Mouse (Mus musculus): ENCODE data around the gene Vtcn1. TPM values are rescaled to one million over a fixed set of nuclear protein-coding genes. Genes with fewer than 3 reads are reported as not detected.
"Not testable (repeated sequence)": the region's sequence is repeated elsewhere in the genome, so short reads cannot be mapped to it uniquely, and the experiment has no call there.

Gene Vtcn1
- polyA plus RNA-seq, 1 experiment from 2014 or later = not detected

DNA sequence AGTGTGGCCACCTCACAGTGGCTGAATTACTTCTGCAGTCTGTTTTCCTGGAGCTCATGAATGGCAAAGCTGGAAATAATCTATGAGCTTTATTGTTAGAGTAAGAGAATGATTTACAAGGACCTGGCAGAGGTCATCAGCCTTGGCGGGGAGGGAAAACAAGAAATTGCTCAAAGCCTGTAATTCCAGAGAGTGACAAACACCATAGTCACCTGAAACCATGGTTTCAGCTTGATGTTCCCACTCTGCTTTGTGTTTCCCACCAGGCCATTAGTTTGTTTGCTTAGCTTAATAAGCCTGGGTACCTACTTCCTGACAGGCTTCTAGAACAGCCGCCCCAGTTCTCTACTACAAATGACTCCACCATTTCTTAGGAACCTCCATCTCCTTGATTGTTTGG, 14.8 kb upstream of the Vtcn1 start:
- no peak overlapping the region for H3K27ac ChIP-seq

DNA sequence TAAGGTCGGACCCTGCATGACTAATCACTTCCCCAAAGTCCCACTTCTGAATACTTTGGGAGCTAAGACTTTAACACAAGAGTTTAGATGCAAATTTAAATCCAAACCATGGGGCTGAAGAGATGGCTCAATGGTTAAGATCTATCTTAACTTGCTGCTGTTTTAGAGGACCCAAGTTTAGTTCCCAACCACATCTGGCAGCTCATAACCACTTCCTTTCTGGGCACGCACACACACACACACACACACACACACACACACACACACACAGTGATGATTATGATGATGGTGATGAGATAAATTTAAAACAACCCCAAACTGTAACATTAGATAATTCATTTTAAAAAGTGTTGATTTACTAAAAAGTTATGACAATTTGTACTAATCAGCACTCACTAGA, 13.4 kb upstream of the Vtcn1 start:
- 81% methylated on average over 2 of the region's 2 CpGs for WGBS
- H3K4me1 ChIP-seq = no peaks in the 10 kb centered on the region
- no peaks in the 10 kb centered on the region for H3K27me3 ChIP-seq

More for the DNA sequence above, 14.8 kb upstream of the Vtcn1 start:
- H3K9ac ChIP-seq = no peak overlapping the region
- no peaks in the 10 kb centered on the region for H3K9me3 ChIP-seq
- no peaks in the 10 kb centered on the region for H3K4me1 ChIP-seq
- H3K4me3 ChIP-seq = no peak overlapping the region
- no peaks in the 10 kb centered on the region for H3K36me3 ChIP-seq
- WGBS = 64% methylated on average over 2 of the region's 2 CpGs
- no peaks in the 10 kb centered on the region for H3K27me3 ChIP-seq
- H3K4me2 ChIP-seq (replicated peaks) = no peak overlapping the region
- ATAC-seq (ENCODE audit: insufficient number of reproducible peaks, insufficient read depth, low FRiP score, low TSS enrichment) = no peak

DNA sequence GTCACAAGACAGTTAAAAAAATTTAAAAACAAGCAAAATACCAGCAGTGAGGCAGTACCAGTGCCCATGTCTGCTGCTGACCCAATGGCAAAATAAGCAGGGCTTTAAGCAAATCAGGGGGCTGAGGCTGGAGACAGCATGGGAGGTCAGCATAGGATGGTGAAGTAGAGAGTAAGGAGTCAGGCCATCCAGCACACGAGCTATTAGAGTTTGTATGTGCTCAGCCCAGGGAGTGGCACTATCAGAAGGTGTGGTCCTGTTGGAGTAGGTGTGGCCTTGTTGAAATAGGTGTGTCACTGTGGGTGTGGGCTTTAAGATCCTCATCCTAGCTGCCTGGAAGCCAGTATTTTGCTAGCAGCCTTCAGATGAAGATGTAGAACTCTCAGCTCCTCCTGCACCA, 9.8 kb upstream of the Vtcn1 start:
- not testable (repeated sequence) for H3K4me2 ChIP-seq (replicated peaks); H3K4me3 ChIP-seq; H3K27ac ChIP-seq; H3K9ac ChIP-seq; H3K36me3 ChIP-seq; ATAC-seq (ENCODE audit: insufficient number of reproducible peaks, insufficient read depth, low FRiP score, low TSS enrichment); H3K27me3 ChIP-seq; H3K9me3 ChIP-seq; H3K4me1 ChIP-seq
- 62% methylated on average over 1 of the region's 1 CpGs for WGBS

More for the DNA sequence above, 13.4 kb upstream of the Vtcn1 start:
- H3K9ac ChIP-seq = no peak overlapping the region
- H3K4me2 ChIP-seq (replicated peaks) = no peak overlapping the region
- no peak overlapping the region for H3K4me3 ChIP-seq
- ATAC-seq (ENCODE audit: insufficient number of reproducible peaks, insufficient read depth, low FRiP score, low TSS enrichment) = no peak
- H3K27ac ChIP-seq = no peak overlapping the region
- no peaks in the 10 kb centered on the region for H3K9me3 ChIP-seq
- no peaks in the 10 kb centered on the region for H3K36me3 ChIP-seq

DNA sequence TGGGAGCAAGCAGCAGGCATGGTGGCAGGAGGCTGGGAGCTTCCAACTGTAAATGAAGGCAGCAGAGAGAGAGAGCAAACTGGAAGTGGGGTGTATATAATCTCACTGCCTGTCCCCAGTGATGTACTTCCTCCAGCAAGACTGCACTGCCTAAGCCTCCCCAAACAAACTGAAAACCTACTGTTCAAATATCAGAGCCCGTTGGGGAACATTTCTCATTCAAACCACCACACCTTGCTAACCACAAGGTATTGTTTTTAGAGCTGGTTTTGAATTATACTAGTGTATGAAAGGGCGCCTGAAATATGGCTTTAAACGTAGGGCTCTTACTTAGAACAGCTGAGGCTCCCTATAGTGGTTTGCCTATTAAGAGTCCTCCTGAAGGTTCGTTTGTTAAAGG, 6.5 kb upstream of the Vtcn1 start:
- Histone ChIP-seq H3K4me2 (replicated peaks) (no peak overlapping the region), H3K4me3 (no peak overlapping the region), H3K36me3 (no peaks in the 10 kb centered on the region), H3K9ac (no peak overlapping the region), H3K4me1 (0 out of 2 replicates have a peak, but pooled peaks cover 2% of the 10 kb centered on the region), H3K27ac (no peak overlapping the region), H3K9me3 (no peaks in the 10 kb centered on the region), H3K27me3 (no peaks in the 10 kb centered on the region)
- no peak for ATAC-seq (ENCODE audit: insufficient number of reproducible peaks, insufficient read depth, low FRiP score, low TSS enrichment)
- 63% methylated on average over 4 of the region's 4 CpGs for WGBS

DNA sequence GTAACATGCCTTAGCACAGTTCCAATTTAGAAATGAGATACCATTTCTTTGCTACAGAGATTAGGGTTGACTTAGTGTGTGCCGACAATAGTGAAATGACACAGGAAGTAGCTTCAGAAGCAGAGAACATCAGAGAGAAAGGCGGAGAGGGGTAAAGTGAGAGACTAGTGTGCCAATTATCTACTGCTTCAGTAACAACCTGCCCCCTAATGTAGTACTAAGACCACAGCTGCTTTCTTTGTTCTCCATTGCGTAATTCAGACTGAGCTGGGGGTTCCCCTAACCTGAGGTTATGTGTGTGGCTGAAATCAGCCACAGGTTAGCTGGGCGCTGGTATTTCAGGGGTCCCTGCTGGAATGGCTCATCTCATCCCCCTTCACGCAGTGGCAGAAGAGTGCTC, 5.7 kb upstream of the Vtcn1 start:
- H3K36me3 ChIP-seq = no peaks in the 10 kb centered on the region
- H3K27me3 ChIP-seq = no peaks in the 10 kb centered on the region
- no peak for ATAC-seq (ENCODE audit: insufficient number of reproducible peaks, insufficient read depth, low FRiP score, low TSS enrichment)
- H3K9me3 ChIP-seq = no peaks in the 10 kb centered on the region
- 0 out of 2 replicates have a peak, but pooled peaks cover 2% of the 10 kb centered on the region for H3K4me1 ChIP-seq
- H3K4me3 ChIP-seq = no peak overlapping the region
- 90% methylated on average over 5 of the region's 5 CpGs for WGBS
- no peak overlapping the region for H3K4me2 ChIP-seq (replicated peaks)
- no peak overlapping the region for H3K9ac ChIP-seq
- no peak overlapping the region for H3K27ac ChIP-seq

DNA sequence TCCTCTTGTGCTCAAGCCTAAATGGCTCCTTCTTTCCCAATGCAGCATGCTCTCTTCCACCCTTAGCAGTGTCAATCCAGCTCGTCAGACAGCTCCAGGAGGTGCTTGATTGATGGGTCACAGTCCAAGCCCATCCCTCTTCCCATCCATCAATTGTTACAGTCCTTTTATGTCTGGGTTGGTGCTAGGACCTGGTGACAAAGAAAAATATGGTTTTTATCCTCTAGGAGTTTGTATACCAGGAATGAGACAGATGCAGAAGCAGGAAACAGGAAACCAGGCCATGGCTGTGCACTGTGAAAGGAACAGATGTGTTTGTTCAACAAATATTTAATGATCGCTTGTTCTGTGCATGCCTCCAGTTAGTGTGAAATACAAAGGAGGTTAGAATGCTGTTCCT, 4.4 kb upstream of the Vtcn1 start:
- Histone ChIP-seq H3K36me3 (no peaks in the 10 kb centered on the region), H3K27ac (no peak overlapping the region), H3K4me2 (replicated peaks) (no peak overlapping the region), H3K27me3 (no peaks in the 10 kb centered on the region), H3K9ac (no peak overlapping the region), H3K4me3 (no peak overlapping the region), H3K4me1 (0 out of 2 replicates have a peak, but pooled peaks cover 2% of the 10 kb centered on the region), H3K9me3 (no peaks in the 10 kb centered on the region)
- no peak for ATAC-seq (ENCODE audit: insufficient number of reproducible peaks, insufficient read depth, low FRiP score, low TSS enrichment)
- WGBS = 56% methylated on average over 2 of the region's 2 CpGs

DNA sequence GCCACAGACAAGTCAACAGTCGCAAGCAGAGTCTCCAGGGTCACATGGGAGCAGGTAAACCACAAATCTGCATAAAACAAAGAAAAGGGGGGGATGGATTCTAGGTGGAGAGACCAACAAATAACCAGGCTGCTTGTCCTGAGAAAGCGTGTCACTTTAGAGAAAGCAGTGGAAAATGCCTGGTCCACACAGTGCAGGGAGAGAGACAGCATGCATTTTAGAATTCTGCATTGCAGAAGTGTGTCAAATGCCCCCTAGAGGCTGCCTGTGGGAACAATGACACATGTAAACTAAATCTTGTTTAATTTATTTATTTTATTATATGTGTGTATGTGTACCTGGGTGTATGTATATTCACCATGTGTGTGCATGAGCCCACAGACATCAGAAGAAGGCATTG, 4.0 kb upstream of the Vtcn1 start:
- H3K4me1 ChIP-seq = 0 out of 2 replicates have a peak, but pooled peaks cover 2% of the 10 kb centered on the region
- H3K27ac ChIP-seq = no peak overlapping the region
- no peak overlapping the region for H3K9ac ChIP-seq
- ATAC-seq (ENCODE audit: insufficient number of reproducible peaks, insufficient read depth, low FRiP score, low TSS enrichment) = peak; percentile 57; the same call in 1 of the 2 replicates
- no peak overlapping the region for H3K4me3 ChIP-seq
- no peaks in the 10 kb centered on the region for H3K9me3 ChIP-seq
- no peaks in the 10 kb centered on the region for H3K27me3 ChIP-seq
- no peak overlapping the region for H3K4me2 ChIP-seq (replicated peaks)
- H3K36me3 ChIP-seq = no peaks in the 10 kb centered on the region
- WGBS = 53% methylated on average over 2 of the region's 2 CpGs

DNA sequence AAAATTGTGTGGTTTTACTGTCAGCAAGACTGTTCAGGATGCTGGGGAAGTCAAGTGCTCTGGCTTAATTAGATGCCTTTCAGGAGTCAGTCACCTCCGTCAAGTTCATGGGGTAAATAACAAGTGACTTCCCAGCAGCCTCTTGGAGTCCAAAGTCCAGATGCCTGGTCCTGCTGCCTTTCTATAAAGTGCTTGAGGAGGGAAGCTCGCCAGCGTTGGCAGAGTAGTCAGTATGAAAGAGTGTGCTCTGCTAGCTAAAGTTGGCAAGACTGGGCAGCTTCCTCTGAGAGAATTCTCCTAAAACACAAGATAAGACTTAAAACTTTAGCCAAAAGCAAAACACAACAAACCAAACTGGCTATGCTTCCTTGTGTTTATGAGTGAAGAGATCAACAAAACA, 18.5 kb downstream of the Vtcn1 start:
- no peak overlapping the region for H3K9ac ChIP-seq
- H3K4me1 ChIP-seq = no peaks in the 10 kb centered on the region
- no peaks in the 10 kb centered on the region for H3K27me3 ChIP-seq
- H3K9me3 ChIP-seq = no peaks in the 10 kb centered on the region
- H3K4me2 ChIP-seq (replicated peaks) = no peak overlapping the region
- ATAC-seq (ENCODE audit: insufficient number of reproducible peaks, insufficient read depth, low FRiP score, low TSS enrichment) = no peak
- H3K4me3 ChIP-seq = no peak overlapping the region
- no peak overlapping the region for H3K27ac ChIP-seq
- H3K36me3 ChIP-seq = no peaks in the 10 kb centered on the region
- 77% methylated on average over 3 of the region's 3 CpGs for WGBS

DNA sequence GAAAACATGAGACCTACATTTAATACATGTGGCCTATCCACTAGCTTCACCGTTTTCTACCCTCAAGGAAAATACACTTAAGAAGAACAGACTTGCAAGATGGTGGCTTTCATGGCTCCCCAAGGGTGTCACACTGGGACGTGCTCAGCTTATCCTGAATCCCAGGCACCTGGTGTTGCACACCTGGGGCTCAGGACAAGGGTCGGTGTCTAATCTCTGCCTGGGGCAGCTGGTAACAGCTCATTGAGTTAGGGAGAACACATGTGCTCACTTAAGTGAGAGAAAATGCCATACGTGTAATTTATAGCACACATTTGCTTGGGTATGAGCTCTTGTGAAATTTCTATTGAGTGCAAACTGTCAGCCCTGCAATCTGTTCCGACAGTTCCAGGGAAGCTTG, 19.1 kb downstream of the Vtcn1 start:
- ATAC-seq (ENCODE audit: insufficient number of reproducible peaks, insufficient read depth, low FRiP score, low TSS enrichment) = no peak
- Histone ChIP-seq H3K9ac (no peak overlapping the region), H3K9me3 (no peaks in the 10 kb centered on the region), H3K27me3 (no peaks in the 10 kb centered on the region), H3K4me3 (no peak overlapping the region), H3K36me3 (no peaks in the 10 kb centered on the region), H3K27ac (no peak overlapping the region), H3K4me1 (no peaks in the 10 kb centered on the region), H3K4me2 (replicated peaks) (no peak overlapping the region)
- 69% methylated on average over 5 of the region's 5 CpGs for WGBS

DNA sequence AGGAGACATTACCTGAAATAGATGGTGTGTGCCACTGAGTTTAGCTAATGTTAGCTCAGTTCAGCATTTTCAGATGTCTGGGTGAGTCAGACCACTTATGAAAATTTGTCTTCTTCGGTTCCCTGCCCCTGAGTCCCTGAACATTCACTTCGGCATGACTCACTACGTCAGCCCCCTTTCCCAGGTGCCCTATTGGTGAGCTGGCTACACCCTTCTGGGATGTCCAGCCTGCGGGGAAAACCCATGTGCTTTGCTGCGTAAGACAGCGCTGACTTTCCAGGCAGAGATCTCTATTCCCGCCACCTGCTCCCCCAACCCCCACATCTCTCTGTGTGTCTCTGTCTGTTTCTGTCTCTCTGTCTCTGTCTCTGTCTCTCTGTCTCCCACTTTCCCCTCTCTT, 23.1 kb downstream of the Vtcn1 start:
- H3K27me3 ChIP-seq = no peaks in the 10 kb centered on the region
- H3K9ac ChIP-seq = no peak overlapping the region
- 85% methylated on average over 7 of the region's 7 CpGs for WGBS
- no peak overlapping the region for H3K4me2 ChIP-seq (replicated peaks)
- H3K4me3 ChIP-seq = no peak overlapping the region
- H3K4me1 ChIP-seq = no peaks in the 10 kb centered on the region
- no peak overlapping the region for H3K27ac ChIP-seq
- H3K9me3 ChIP-seq = no peaks in the 10 kb centered on the region
- no peak for ATAC-seq (ENCODE audit: insufficient number of reproducible peaks, insufficient read depth, low FRiP score, low TSS enrichment)
- no peaks in the 10 kb centered on the region for H3K36me3 ChIP-seq

DNA sequence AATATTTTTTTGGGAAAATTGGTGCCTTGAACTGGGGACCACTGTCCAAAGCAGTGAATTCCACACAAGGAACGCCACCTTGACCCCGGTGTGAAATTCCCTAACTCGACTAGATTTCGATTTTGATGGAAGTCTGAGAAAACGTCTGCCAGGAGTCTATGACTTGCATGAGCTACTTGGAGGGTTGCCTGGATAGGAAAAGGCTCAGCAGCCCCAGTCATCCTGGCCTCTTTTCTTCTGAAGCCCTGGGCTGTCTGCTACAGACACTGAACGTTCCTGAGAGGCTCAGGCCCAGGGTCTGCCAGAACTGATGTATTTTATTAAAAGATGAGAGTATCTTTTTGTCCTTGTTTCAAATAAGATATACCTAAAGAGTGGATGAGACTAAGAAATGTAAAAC, 25.2 kb downstream of the Vtcn1 start:
- Histone ChIP-seq H3K27ac (no peak overlapping the region), H3K36me3 (no peaks in the 10 kb centered on the region), H3K9me3 (no peaks in the 10 kb centered on the region), H3K4me1 (no peaks in the 10 kb centered on the region), H3K27me3 (no peaks in the 10 kb centered on the region), H3K4me2 (replicated peaks) (no peak overlapping the region), H3K4me3 (no peak overlapping the region), H3K9ac (no peak overlapping the region)
- WGBS = 79% methylated on average over 6 of the region's 6 CpGs
- ATAC-seq (ENCODE audit: insufficient number of reproducible peaks, insufficient read depth, low FRiP score, low TSS enrichment) = no peak

DNA sequence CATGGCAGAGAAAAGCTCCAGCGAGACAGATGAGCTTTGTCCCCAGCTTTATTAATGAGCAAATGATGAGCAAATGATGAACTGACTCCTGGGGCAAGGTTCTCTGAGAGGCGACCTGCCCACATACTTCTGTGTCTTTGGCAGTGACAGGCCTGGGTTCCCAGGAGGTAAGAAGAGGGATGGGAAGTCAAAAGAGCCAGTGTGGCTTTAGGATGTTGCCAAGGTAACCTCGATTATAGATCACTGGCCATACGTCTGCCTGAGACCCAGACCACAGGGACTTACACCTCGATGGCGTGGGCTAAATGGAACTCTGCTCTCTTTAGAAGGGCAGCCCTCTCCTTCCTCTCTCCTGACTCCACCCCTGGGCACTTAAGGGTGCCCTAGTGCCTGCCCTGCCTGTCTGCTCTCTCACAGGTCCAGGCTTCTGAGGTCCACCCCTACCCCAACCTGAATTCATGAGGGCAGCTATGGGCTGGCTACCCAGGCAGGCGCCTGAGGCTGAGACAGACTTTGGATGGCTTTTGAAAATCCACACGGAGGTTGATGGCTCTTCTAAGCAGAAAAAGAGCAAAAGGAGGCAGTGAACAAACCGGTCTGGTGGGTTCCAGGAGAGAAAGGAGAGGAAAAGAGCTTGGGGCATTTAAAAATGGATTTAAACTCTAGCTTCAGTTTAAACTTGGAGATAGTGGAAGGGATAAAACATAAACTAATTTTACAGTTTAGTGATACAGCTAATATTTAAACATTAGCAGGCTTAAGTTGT, 31.0 kb downstream of the Vtcn1 start:
- H3K27ac ChIP-seq = peak overlapping the region; percentile 36; the same call in 1 of the 2 replicates
- WGBS = 56% methylated on average over 9 of the region's 9 CpGs
- H3K4me3 ChIP-seq = no peak overlapping the region

More for the DNA sequence above, 31.0 kb downstream of the Vtcn1 start:
- Histone ChIP-seq H3K36me3 (no peaks in the 10 kb centered on the region), H3K4me2 (replicated peaks) (no peak overlapping the region), H3K4me1 (no peaks in the 10 kb centered on the region), H3K9ac (no peak overlapping the region), H3K9me3 (no peaks in the 10 kb centered on the region), H3K27me3 (no peaks in the 10 kb centered on the region)
- no peak for ATAC-seq (ENCODE audit: insufficient number of reproducible peaks, insufficient read depth, low FRiP score, low TSS enrichment)

Measured in embryonic facial prominence, embryonic 12.5 days (tissue).